Mouse (Mus musculus) lung, adult 2 months (tissue): ENCODE results near the gene Grem2.

Experiments
- CTCF ChIP-seq: fragments of 200-500 bp; IDR thresholded peaks from 2 replicates; pipeline ENCODE4 v1.5.1; 2011; ENCODE audit warnings: mild to moderate bottlenecking, low read length, control low read depth; ENCODE audit not compliant: insufficient read depth
- POLR2A ChIP-seq: fragments of 200-500 bp; IDR thresholded peaks from 2 replicates; pipeline ENCODE4 v1.6.1; 2011; ENCODE audit warnings: low read depth, mild to moderate bottlenecking, control low read depth, low read length, borderline replicate concordance; ENCODE audit errors: extremely low read depth

GRCm38 (mm10) chr1:174882496-174882895 lies 39.1 kb downstream of the Grem2 start:
- TF ChIP-seq CTCF (no peak), POLR2A (no peak)
